Mouse (Mus musculus): ENCODE measurements at regions not wholly inside any gene's neighbourhood (a gene's known extent, or its start where the extent isn't known, plus 50 kb on each side); places are given as distances from the start of the nearest gene placed in this dataset.
A peak's percentile ranks its signal among the peaks of the same experiment; 100 is the strongest.
"Not testable (repeated sequence)": the region's sequence is repeated elsewhere in the genome, so short reads cannot be mapped to it uniquely, and the experiment has no call there.

DNA sequence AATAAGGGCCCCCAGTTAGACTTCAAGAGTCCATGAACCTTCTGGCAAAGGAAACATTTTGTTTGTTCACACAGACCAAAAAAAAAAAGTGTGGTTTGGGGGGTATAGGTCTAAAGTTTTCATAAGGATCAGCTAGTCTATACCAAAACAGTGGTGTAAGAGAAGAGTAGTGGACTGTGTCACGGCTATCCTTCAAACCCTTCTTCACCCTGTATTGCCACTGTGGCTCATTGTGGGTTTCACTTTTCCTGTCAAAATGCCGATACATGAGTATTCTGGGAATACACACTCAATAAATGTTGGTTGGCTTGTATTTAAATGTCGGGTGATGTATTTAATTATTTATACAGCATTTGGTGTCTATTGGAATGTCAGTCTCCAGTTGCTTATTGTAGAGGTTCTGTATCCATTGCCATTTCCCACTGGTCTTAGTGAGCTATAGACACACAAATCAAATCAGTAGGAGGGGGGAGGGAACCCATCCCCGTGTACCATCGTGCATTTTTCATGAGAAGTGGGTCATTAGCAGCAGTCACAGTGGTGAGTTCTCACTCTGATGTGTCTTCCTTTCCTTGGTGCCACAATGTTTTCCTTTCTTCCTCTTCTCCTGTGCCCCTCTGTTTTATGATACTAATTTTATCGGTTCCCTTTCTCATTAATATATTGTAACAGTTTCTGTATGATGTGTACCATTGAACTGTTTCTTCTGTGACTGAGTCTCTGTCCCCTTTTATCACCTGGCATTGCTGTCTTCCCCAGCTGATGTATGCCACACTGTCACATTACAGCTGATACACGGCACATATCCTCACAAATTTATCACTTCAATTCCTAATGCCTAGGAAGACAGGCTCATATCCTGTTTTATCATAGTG, 187.8 kb upstream of the Tsc22d2 start:
- no peak for DNase-seq (ENCODE audit: low read depth)

DNA sequence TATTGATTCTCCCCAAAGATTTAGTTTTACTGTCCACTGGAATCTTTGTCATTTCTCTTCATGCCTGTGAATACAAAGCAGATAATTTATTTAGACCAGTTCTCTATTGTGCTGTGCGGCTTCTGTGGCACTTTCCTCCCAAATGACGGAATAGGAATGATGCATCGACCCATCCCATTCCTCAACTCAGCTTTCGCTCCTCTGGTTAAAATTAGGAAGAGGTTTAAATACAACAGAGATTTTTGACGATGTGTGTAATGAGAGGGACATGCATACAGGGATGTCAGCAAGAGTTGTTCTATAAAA, 187.2 kb upstream of the Tsc22d2 start:
- DNase-seq (ENCODE audit: low read depth) = no peak

GRCm38 (mm10) chr3:58228189-58228588, 186.3 kb upstream of the Tsc22d2 start:
- DNase-seq (ENCODE audit: low read depth) = no peak

DNA sequence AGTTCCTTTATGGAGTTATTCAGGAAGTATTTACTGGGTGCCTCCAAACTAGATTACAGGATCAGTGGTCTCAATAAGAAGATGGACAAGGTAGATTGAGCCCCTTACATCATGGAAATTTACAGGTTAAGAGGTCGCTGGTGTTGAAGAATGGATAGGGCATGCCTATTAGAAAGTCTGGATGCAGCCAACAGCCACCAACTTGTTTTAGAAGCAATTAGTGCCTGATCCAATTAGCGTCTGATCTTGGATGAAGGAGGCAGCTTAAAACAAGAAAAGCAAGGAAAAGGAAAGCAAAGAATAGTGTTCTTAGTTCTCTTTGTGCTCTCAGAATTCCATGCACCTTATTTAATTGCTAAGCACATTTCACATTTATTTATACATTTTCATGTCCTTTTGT, 182.8 kb upstream of the Tsc22d2 start:
- no peak for DNase-seq (ENCODE audit: low read depth)

GRCm38 (mm10) chr3:58233296-58233695, 181.2 kb upstream of the Tsc22d2 start:
- DNase-seq (ENCODE audit: low read depth) = no peak

GRCm38 (mm10) chr3:58234846-58235630, 179.5 kb upstream of the Tsc22d2 start:
- DNase-seq (ENCODE audit: low read depth) = peak; percentile 15

- no peak for DNase-seq (ENCODE audit: low read depth)
Measured at GRCm38 (mm10) chr3:58238111-58238510, 176.4 kb upstream of the Tsc22d2 start.

DNA sequence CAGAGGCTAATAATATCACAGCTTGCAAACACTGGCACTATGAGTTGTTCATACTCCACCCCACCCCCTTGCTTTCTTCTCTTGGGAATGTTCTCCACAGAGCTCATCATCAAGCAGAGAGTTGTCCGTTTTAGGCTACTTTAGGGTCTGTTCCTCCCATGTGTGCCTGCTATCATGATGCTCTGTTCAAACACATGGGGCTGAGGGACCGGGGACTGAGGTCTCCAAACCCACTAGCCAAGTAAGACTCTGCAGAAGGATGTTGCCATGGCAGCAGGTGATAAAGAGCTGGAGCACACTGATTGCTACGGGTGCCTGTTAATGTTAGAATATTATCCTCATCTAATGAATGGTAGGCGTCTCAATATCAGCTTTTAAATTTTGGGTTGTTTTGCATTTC, 173.7 kb upstream of the Tsc22d2 start:
- DNase-seq (ENCODE audit: low read depth) = no peak

- no peak for DNase-seq (ENCODE audit: low read depth)
Measured at GRCm38 (mm10) chr3:58245361-58245760, 169.2 kb upstream of the Tsc22d2 start.

DNA sequence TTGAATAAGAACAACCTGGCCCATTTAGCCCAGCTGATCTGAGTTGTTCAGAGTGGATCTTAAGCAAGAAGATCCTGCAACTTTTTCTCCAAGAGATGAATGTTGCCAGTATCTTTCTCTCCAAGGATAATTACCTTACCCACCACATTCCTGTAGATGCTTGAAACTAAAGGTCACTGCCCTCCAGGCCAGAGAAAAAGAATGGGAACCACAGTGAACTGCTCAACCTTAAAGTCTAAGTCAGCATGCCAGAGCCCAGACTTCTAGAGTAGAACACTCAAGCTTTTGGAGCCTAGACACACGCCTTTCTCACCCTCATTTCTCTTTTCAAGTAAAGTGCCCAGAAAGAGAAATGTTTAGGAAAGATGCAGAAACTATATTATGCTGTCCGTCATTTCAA, 166.5 kb upstream of the Tsc22d2 start:
- DNase-seq (ENCODE audit: low read depth) = no peak

DNA sequence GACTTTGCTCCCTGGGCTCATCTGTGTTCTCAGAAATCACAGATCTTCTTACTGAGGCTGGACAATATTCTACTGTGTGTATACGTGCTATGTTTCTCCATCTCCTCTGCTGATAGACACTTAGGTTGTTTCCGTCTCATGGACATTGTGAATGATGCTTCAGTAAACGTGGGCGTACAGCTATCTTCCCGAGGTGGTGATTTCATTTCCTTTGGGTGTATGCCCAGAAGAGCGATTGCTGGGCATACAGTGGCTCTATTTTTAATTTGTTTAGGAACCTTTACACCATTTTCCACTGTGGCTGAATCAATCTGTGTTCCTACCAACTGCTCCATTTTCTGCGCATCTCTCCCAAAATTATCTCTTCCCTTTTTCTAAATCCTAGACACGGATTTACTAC, 160.6 kb upstream of the Tsc22d2 start:
- no peak for DNase-seq (ENCODE audit: low read depth)

DNA sequence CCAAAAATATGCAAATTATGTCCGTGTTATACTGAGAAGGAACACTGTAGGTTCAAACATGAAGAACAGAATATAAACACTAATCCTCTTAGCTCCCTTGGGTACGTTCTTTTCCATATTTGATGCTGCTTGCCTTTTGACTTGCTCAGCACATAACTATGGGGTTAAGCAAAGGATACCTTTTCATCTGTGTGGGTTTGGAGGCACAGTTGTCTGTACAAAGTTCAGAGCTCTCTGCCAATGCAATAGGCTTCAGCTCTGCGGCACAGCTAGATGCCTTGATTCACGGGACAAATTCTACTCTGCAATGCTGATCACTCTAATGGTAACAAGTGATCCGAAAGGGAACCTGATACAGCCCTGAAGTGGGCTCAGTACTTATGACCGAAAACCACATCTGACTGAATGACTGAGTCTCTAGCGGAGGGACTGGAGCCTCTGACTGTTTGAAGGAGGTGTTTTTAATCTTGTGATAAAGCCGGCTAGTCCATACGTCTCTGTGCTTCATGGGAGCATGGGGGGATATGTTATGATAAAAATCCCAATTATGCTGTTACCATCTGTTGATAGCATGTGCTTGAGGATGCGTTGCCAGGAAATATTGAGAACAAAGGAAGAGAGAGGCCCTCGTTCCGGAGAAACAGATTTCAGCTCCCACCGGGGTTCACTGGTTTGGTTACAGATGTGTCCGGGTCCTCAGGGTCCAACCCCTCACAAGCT, 146.7 kb upstream of the Tsc22d2 start:
- no peak for DNase-seq (ENCODE audit: low read depth)

GRCm38 (mm10) chr3:58271441-58271840, 143.1 kb upstream of the Tsc22d2 start:
- not testable (repeated sequence) for DNase-seq (ENCODE audit: low read depth)

- peak; percentile 36 for DNase-seq (ENCODE audit: low read depth)
Measured at GRCm38 (mm10) chr3:58281291-58281690, 133.2 kb upstream of the Tsc22d2 start.

DNA sequence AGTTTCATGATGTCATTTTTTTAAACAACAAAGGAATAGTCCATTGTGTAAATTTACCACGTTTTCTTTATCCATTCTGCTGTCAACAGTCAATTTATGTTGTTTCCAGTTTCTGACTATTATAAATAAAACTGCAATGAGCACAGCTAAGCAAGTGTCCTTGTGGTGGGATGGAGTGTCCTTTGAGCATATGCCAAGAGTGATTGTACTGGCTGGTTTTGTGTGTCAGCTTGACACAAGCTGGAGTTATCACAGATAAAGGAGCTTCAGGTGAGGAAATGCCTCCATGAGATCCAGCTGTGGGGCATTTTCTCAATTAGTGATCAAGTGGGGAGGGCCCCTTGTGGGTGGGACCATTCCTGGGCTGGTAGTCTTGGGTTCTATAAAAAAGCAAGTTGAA, 130.1 kb upstream of the Tsc22d2 start:
- not testable (repeated sequence) for DNase-seq (ENCODE audit: low read depth)

- DNase-seq (ENCODE audit: low read depth) = no peak
Measured at GRCm38 (mm10) chr3:58295810-58296209, 118.7 kb upstream of the Tsc22d2 start.

DNA sequence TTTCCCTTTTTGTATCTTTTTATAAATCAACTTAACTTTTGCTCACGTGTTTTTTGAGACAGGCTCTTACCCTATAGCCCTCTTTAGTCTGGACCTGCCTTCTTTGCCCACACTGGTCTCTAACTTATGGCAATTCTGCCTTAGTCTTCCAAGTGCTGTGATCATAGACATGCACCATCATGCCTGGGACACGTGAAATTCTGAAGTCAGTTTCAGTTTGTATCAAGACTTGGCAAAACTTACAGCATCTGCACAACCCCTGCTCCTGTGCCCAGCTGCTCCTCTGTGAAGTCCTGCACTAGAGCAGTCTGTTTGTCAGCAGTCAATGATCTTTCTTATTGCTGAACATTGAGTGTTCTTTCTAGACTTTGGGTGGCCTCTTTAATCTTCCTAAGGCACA, 114.3 kb upstream of the Tsc22d2 start:
- no peak for DNase-seq (ENCODE audit: low read depth)

DNA sequence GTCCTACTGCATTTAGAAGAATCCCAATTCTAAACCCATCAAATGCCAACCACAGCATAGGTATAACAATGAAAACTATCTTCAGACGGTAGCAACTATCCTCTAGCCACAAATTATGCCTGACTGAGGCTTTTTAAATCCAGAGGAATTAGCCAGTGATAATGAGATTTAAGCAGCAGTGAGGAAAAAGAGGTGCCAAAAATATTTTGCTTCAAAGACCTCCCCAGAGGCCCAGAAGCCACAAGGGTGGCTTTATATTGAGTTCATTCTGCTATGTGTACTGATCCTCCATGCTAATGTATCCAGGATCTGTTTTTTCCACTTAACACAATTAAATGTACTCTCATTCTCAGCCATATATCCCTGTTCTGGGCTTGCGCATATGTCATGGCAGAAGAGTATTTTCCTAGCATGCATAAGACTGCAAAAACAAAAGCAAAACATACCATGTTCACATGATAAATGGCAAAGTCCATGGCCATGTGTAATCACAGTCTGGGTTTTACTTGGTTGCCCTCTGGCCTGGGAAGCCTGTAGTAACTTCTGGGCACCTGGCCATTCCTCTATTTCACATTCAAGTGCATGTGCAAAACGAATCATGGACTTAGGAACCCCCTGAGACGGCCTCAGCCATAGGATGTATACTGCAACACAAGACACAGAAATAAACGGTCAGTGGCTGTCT, 113.6 kb upstream of the Tsc22d2 start:
- DNase-seq (ENCODE audit: low read depth) = no peak

DNA sequence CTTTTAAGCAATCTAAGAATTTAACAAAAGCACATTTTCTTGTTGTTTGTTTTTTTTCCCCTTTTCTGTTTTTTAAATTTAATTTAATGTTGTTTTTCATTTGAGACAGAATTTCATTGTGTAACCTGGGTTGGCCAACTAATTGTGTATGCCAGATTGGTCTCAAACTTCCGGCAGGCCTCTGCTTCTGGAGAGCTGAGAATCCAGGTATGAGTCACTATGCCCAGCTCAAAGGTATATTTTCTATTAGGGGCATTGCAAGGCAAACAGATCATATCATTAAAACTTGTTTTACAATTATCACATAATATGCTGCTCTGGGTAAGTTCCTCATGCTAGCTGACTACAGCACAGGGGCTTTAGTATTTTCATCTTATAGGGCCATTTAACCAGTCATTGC, 112.2 kb upstream of the Tsc22d2 start:
- no peak for DNase-seq (ENCODE audit: low read depth)

GRCm38 (mm10) chr3:58303746-58304145, 110.8 kb upstream of the Tsc22d2 start:
- no peak for DNase-seq (ENCODE audit: low read depth)

DNA sequence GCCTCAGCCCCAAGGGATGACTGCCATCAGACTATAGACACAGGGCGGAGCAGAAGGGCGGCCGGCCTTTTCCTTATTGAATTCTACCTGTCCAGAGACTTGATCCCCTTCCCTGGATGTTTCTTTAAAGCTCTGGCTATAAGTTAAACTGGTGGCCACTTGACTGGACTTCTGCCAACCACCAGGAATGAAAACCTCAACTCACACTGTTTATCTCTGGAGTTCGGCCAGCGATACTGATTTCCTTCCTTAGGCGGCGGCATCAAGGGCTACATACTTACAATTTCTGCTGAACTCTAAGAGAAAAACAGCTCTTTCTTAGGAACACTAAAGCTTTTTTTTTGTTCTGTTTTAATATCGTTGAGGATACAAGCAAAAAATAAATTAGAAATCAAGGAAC, 104.9 kb upstream of the Tsc22d2 start:
- DNase-seq (ENCODE audit: low read depth) = peak; percentile 74

DNA sequence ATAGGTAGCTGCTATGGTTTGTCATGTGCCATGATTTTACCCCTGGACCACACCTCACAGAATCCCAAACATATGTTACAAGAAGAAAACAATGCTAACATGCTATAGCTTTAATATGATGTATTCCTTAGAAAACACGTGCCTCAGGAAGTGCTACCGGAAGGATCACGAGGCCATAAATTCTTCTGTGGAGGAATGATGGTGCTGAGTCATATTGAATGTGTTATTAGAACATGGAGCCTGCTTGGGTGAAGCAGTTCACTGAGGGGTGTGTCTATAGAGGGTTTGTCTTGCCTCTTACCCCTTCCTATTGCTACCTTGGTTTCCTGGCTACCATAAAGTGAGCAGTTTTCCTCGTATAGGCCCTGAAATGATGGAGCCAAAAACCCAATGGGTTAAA, 104.1 kb upstream of the Tsc22d2 start:
- DNase-seq (ENCODE audit: low read depth) = peak; percentile 55

All from 416B (cell line).